Mouse (Mus musculus) monocyte, adult 2 months (primary cell): ENCODE data around the gene Taf10.

Experiments
- DNase-seq, 2 experiments: peaks; one replicate each; pipeline ENCODE4 v3.0.0; 2022; ENCODE audit warnings: low spot score in 2 of 2, low read depth in 1 of 2

The Taf10 gene

GRCm38 (mm10) chr7:105726144-105726979 lies 17.8 kb downstream of the Taf10 start:
- DNase-seq: no peak

- no peak for DNase-seq
Measured at GRCm38 (mm10) chr7:105721916-105722315, 22.2 kb downstream of the Taf10 start.

- DNase-seq: no peak
Measured at GRCm38 (mm10) chr7:105715366-105715765, 28.8 kb downstream of the Taf10 start.

GRCm38 (mm10) chr7:105708733-105709132 lies 35.4 kb downstream of the Taf10 start:
- DNase-seq: no peak

GRCm38 (mm10) chr7:105703816-105704215 lies 40.3 kb downstream of the Taf10 start:
- DNase-seq: no peak

- DNase-seq: no peak
Measured at GRCm38 (mm10) chr7:105703184-105703583, 41.0 kb downstream of the Taf10 start.

GRCm38 (mm10) chr7:105690875-105691274 lies 53.3 kb downstream of the Taf10 start:
- no peak for DNase-seq
